Mouse (Mus musculus): Measurements from ENCODE around the gene Fars2.
"Not testable (repeated sequence)": the region's sequence is repeated elsewhere in the genome, so short reads cannot be mapped to it uniquely, and the experiment has no call there.

Fars2 gene

GRCm38 (mm10) chr13:36285235-36285634, 168.0 kb downstream of the Fars2 start:
- no peak for DNase-seq (ENCODE audit: low read depth, low spot score)

GRCm38 (mm10) chr13:36293511-36293910, 176.3 kb downstream of the Fars2 start:
- DNase-seq (ENCODE audit: low read depth, low spot score): no peak

- no peak for DNase-seq (ENCODE audit: low read depth, low spot score)
Measured at GRCm38 (mm10) chr13:36294503-36294902, 177.3 kb downstream of the Fars2 start.

GRCm38 (mm10) chr13:36295848-36296247, 178.6 kb downstream of the Fars2 start:
- no peak for DNase-seq (ENCODE audit: low read depth, low spot score)

GRCm38 (mm10) chr13:36296574-36296973, 179.4 kb downstream of the Fars2 start:
- no peak for DNase-seq (ENCODE audit: low read depth, low spot score)

- no peak for DNase-seq (ENCODE audit: low read depth, low spot score)
Measured at GRCm38 (mm10) chr13:36297950-36298781, 181.0 kb downstream of the Fars2 start.

GRCm38 (mm10) chr13:36298782-36299031, 181.5 kb downstream of the Fars2 start:
- DNase-seq (ENCODE audit: low read depth, low spot score): no peak

GRCm38 (mm10) chr13:36302770-36303169, 185.6 kb downstream of the Fars2 start:
- DNase-seq (ENCODE audit: low read depth, low spot score): no peak

GRCm38 (mm10) chr13:36305306-36305705, 188.1 kb downstream of the Fars2 start:
- DNase-seq (ENCODE audit: low read depth, low spot score): no peak

GRCm38 (mm10) chr13:36307386-36307785, 190.2 kb downstream of the Fars2 start:
- DNase-seq (ENCODE audit: low read depth, low spot score): no peak

GRCm38 (mm10) chr13:36309160-36309559, 191.9 kb downstream of the Fars2 start:
- no peak for DNase-seq (ENCODE audit: low read depth, low spot score)

- DNase-seq (ENCODE audit: low read depth, low spot score): no peak
Measured at GRCm38 (mm10) chr13:36314218-36314617, 197.0 kb downstream of the Fars2 start.

GRCm38 (mm10) chr13:36314860-36315800, 197.9 kb downstream of the Fars2 start:
- no peak for DNase-seq (ENCODE audit: low read depth, low spot score)

GRCm38 (mm10) chr13:36317824-36318223, 200.6 kb downstream of the Fars2 start:
- no peak for DNase-seq (ENCODE audit: low read depth, low spot score)

GRCm38 (mm10) chr13:36324624-36325023, 207.4 kb downstream of the Fars2 start:
- DNase-seq (ENCODE audit: low read depth, low spot score): no peak

GRCm38 (mm10) chr13:36326539-36326938, 209.3 kb downstream of the Fars2 start:
- DNase-seq (ENCODE audit: low read depth, low spot score): no peak

GRCm38 (mm10) chr13:36329871-36330270, 212.7 kb downstream of the Fars2 start:
- no peak for DNase-seq (ENCODE audit: low read depth, low spot score)

- DNase-seq (ENCODE audit: low read depth, low spot score): no peak
Measured at GRCm38 (mm10) chr13:36330542-36330941, 213.3 kb downstream of the Fars2 start.

- no peak for DNase-seq (ENCODE audit: low read depth, low spot score)
Measured at GRCm38 (mm10) chr13:36334748-36335147, 217.5 kb downstream of the Fars2 start.

GRCm38 (mm10) chr13:36351529-36351928, 234.3 kb downstream of the Fars2 start:
- no peak for DNase-seq (ENCODE audit: low read depth, low spot score)

GRCm38 (mm10) chr13:36357469-36357868, 240.3 kb downstream of the Fars2 start:
- DNase-seq (ENCODE audit: low read depth, low spot score): no peak

- DNase-seq (ENCODE audit: low read depth, low spot score): no peak
Measured at GRCm38 (mm10) chr13:36361419-36361818, 244.2 kb downstream of the Fars2 start.

GRCm38 (mm10) chr13:36365719-36366118, 248.5 kb downstream of the Fars2 start:
- DNase-seq (ENCODE audit: low read depth, low spot score): not testable (repeated sequence)
